Mouse (Mus musculus) ES-Bruce4 (cell line): ENCODE results near the gene 2310061I04Rik. TPM values are rescaled to one million over a fixed set of nuclear protein-coding genes. Genes with fewer than 3 reads are reported as not detected.

Experiments
- H3K27ac ChIP-seq: 2 replicates; pipeline ENCODE4 v1.5.1; 2012; ENCODE audit warnings: low read length, inconsistent platforms; ENCODE audit not compliant: insufficient read depth
- H3K27me3 ChIP-seq: 2 replicates; pipeline ENCODE4 v1.6.1; 2012; ENCODE audit warnings: mild to moderate bottlenecking, low read length, inconsistent platforms; ENCODE audit not compliant: control insufficient read depth, poor library complexity, insufficient read depth, severe bottlenecking
- H3K36me3 ChIP-seq: 2 replicates; pipeline ENCODE4 v1.6.1; 2012; ENCODE audit warnings: inconsistent platforms, mild to moderate bottlenecking, low read length, moderate library complexity; ENCODE audit not compliant: control insufficient read depth, poor library complexity, insufficient read depth, severe bottlenecking
- H3K4me1 ChIP-seq: one replicate; pipeline ENCODE4 v1.8.1; 2011; ENCODE audit warnings: low read length; ENCODE audit not compliant: control insufficient read depth, insufficient read depth
- H3K4me3 ChIP-seq: 2 replicates; pipeline ENCODE4 v1.5.1; 2011; ENCODE audit warnings: low read depth, mild to moderate bottlenecking, low read length
- H3K9ac ChIP-seq: 2 replicates; pipeline ENCODE4 v1.6.1; 2012; ENCODE audit warnings: low read depth, mild to moderate bottlenecking, inconsistent platforms; ENCODE audit not compliant: poor library complexity, severe bottlenecking
- H3K9me3 ChIP-seq: replicated peaks from 2 replicates; pipeline ENCODE4 v1.6.1; 2012; ENCODE audit warnings: mild to moderate bottlenecking, low read length, inconsistent platforms; ENCODE audit not compliant: control insufficient read depth, poor library complexity, insufficient read depth, severe bottlenecking
- CTCF ChIP-seq: IDR thresholded peaks from one replicate; pipeline ENCODE4 v1.8.1; 2011; ENCODE audit warnings: low read depth, low read length
- EP300 ChIP-seq: IDR thresholded peaks from 2 replicates; pipeline ENCODE4 v1.6.1; 2011; ENCODE audit warnings: low read depth, low read length; ENCODE audit not compliant: insufficient read depth
- POLR2A ChIP-seq: IDR thresholded peaks from one replicate; pipeline ENCODE4 v1.8.1; 2011; ENCODE audit warnings: low read length; ENCODE audit not compliant: insufficient read depth
- polyA plus RNA-seq: library from polyadenylated mRNA; stranded (reverse); fragments of >200 nt; gene quantifications from 2 replicates; pipeline ENCODE4 v1.2.4, GENCODE M21; 2011; ENCODE audit warnings: low read depth; ENCODE audit not compliant: missing spikeins, insufficient read depth, insufficient read length

2310061I04Rik gene
- polyA plus RNA-seq, 1 experiment: 58.9 TPM

- peaks cover 40% of the 10 kb centered on the region for H3K36me3 ChIP-seq
Measured at GRCm38 (mm10) chr17:35930627-35931026, 33.4 kb upstream of the 2310061I04Rik start.

GRCm38 (mm10) chr17:35929534-35929933 is 32.3 kb upstream of the 2310061I04Rik start:
- Histone ChIP-seq H3K9ac (no peak overlapping the region), H3K4me3 (no peak overlapping the region), H3K27ac (no peak overlapping the region), H3K36me3 (peaks cover 43% of the 10 kb centered on the region), H3K9me3 (no peaks in the 10 kb centered on the region), H3K4me1 (no peaks in the 10 kb centered on the region), H3K27me3 (no peaks in the 10 kb centered on the region)
- TF ChIP-seq CTCF: no peak
- TF ChIP-seq EP300: no peak
- no peak for TF ChIP-seq POLR2A

More at GRCm38 (mm10) chr17:35930627-35931026, 33.4 kb upstream of the 2310061I04Rik start:
- Histone ChIP-seq H3K4me3 (no peak overlapping the region), H3K9me3 (no peaks in the 10 kb centered on the region), H3K27me3 (no peaks in the 10 kb centered on the region), H3K4me1 (no peaks in the 10 kb centered on the region), H3K9ac (no peak overlapping the region), H3K27ac (no peak overlapping the region)
- no peak for TF ChIP-seq EP300
- TF ChIP-seq POLR2A: no peak
- no peak for TF ChIP-seq CTCF

GRCm38 (mm10) chr17:35927471-35927870 is 30.2 kb upstream of the 2310061I04Rik start:
- TF ChIP-seq CTCF (no peak), POLR2A (no peak), EP300 (no peak)
- no peak overlapping the region for H3K4me3 ChIP-seq
- no peak overlapping the region for H3K9ac ChIP-seq
- no peaks in the 10 kb centered on the region for H3K4me1 ChIP-seq
- peaks cover 60% of the 10 kb centered on the region for H3K36me3 ChIP-seq
- H3K27me3 ChIP-seq: no peaks in the 10 kb centered on the region
- no peak overlapping the region for H3K27ac ChIP-seq
- no peaks in the 10 kb centered on the region for H3K9me3 ChIP-seq

GRCm38 (mm10) chr17:35923281-35923680 is 26.1 kb upstream of the 2310061I04Rik start:
- TF ChIP-seq EP300: no peak
- no peak for TF ChIP-seq POLR2A
- no peak for TF ChIP-seq CTCF
- Histone ChIP-seq H3K4me3 (no peak overlapping the region), H3K27ac (no peak overlapping the region), H3K9ac (no peak overlapping the region), H3K36me3 (peaks cover 43% of the 10 kb centered on the region), H3K27me3 (no peaks in the 10 kb centered on the region), H3K4me1 (peaks cover 2% of the 10 kb centered on the region), H3K9me3 (no peaks in the 10 kb centered on the region)

GRCm38 (mm10) chr17:35922566-35922965 is 25.3 kb upstream of the 2310061I04Rik start:
- Histone ChIP-seq H3K9me3 (no peaks in the 10 kb centered on the region), H3K36me3 (peaks cover 41% of the 10 kb centered on the region), H3K27me3 (no peaks in the 10 kb centered on the region), H3K4me3 (no peak overlapping the region), H3K27ac (no peak overlapping the region), H3K9ac (no peak overlapping the region), H3K4me1 (peaks cover 2% of the 10 kb centered on the region)
- TF ChIP-seq POLR2A: no peak

- TF ChIP-seq CTCF: no peak
- no peak for TF ChIP-seq EP300
- TF ChIP-seq POLR2A: no peak
- no peak overlapping the region for H3K27ac ChIP-seq
- no peak overlapping the region for H3K4me3 ChIP-seq
- peaks cover 43% of the 10 kb centered on the region for H3K36me3 ChIP-seq
- H3K27me3 ChIP-seq: no peaks in the 10 kb centered on the region
- no peak overlapping the region for H3K9ac ChIP-seq
- no peaks in the 10 kb centered on the region for H3K9me3 ChIP-seq
- H3K4me1 ChIP-seq: peaks cover 2% of the 10 kb centered on the region
Measured at GRCm38 (mm10) chr17:35921710-35922109, 24.5 kb upstream of the 2310061I04Rik start.
